Comparison of ENCODE assay signal across 8 mouse cellular contexts in genomic region chr15:88875625-88876081, GRCm38 (mm10). TPM values are rescaled to one million over a fixed set of nuclear protein-coding genes. Genes with fewer than 3 reads are reported as not detected.
DNase-seq lines count a peak whose midpoint lies in the region; ATAC-seq and TF ChIP-seq lines count a peak whose summit lies in the region.
"Had no signal": no experiment of that assay in that cellular context is flagged by ENCODE, and none has a peak within 500 bp of the region (broad histone marks: within the 10 kb centered on the region; RNA-seq: fewer than 3 reads in every experiment).

No protein-coding gene starts in this region.

- ATAC-seq in midbrain, embryonic 12.5 days (ENCODE audit: low FRiP score, low read depth): no peak
- ATAC-seq in midbrain, postnatal 0 days (ENCODE audit: low FRiP score): no peak
- ATAC-seq in heart, embryonic 14.5 days (ENCODE audit: insufficient number of reproducible peaks, insufficient read depth, low FRiP score, low read depth): peak; percentile 55; the same call in 1 of the 2 replicates
- peak; percentile 96 for ATAC-seq in kidney, postnatal 0 days (replicated peaks; ENCODE audit: low FRiP score, low read depth)
- ATAC-seq in stomach, embryonic 16.5 days (ENCODE audit: insufficient read depth, low FRiP score): peak; percentile 69; the same call in 1 of the 2 replicates
- no peak for ATAC-seq in inflammation-experienced regulatory T-cells, adult 6 months
- no peak for ATAC-seq in megakaryocyte progenitor cell, adult 5-6 weeks (replicated peaks; ENCODE audit: poor library complexity)

- H3K4me2 ChIP-seq in midbrain, embryonic 12.5 days (replicated peaks): 0 out of 2 replicates have a peak overlapping the region, but pooled peaks have one; percentile 41
- H3K4me2 ChIP-seq in midbrain, postnatal 0 days (ENCODE audit: low read depth, low read length, poor library complexity, severe bottlenecking): no peak overlapping the region
- no peak overlapping the region for H3K4me2 ChIP-seq in heart, embryonic 14.5 days (ENCODE audit: low read length)
- no peak overlapping the region for H3K4me2 ChIP-seq in kidney, postnatal 0 days (ENCODE audit: low read length)
- H3K4me2 ChIP-seq in stomach, embryonic 16.5 days (ENCODE audit: low read depth, low read length): no peak overlapping the region

- DNase-seq in midbrain, postnatal 0 days (ENCODE audit: low spot score): no peak
- peak; percentile 44 for DNase-seq in kidney, postnatal 0 days (ENCODE audit: low spot score)

- H3K4me1 ChIP-seq in midbrain, embryonic 12.5 days: 0 out of 2 replicates have a peak, but pooled peaks cover 4% of the 10 kb centered on the region
- no peaks in the 10 kb centered on the region for H3K4me1 ChIP-seq in midbrain, postnatal 0 days (ENCODE audit: insufficient read depth, low read length)
- H3K4me1 ChIP-seq in heart, embryonic 14.5 days (ENCODE audit: control insufficient read depth in 2 of 2, insufficient read depth in 2 of 2, low read length in 2 of 2): peaks cover 7 to 10% of the 10 kb centered on the region in 2 experiments
- H3K4me1 ChIP-seq in kidney, postnatal 0 days (replicated peaks; ENCODE audit: insufficient read depth, low read length): peaks cover 7% of the 10 kb centered on the region; the same call in 1 of the 2 replicates
- H3K4me1 ChIP-seq in stomach, embryonic 16.5 days (ENCODE audit: control insufficient read depth, insufficient read depth, low read length): peaks cover 5% of the 10 kb centered on the region

- no peaks in the 10 kb centered on the region for H3K36me3 ChIP-seq in midbrain, embryonic 12.5 days
- H3K36me3 ChIP-seq in midbrain, postnatal 0 days (ENCODE audit: insufficient read depth, low read length): no peaks in the 10 kb centered on the region
- no peaks in the 10 kb centered on the region for H3K36me3 ChIP-seq in heart, embryonic 14.5 days (ENCODE audit: control insufficient read depth, insufficient read depth, low read length)
- no peaks in the 10 kb centered on the region for H3K36me3 ChIP-seq in kidney, postnatal 0 days (ENCODE audit: insufficient read depth, low read length)
- H3K36me3 ChIP-seq in stomach, embryonic 16.5 days (ENCODE audit: control insufficient read depth, insufficient read depth, low read length): no peaks in the 10 kb centered on the region
- H3K36me3 ChIP-seq: hindbrain, embryonic 12.5 days had no signal

- WGBS in midbrain, embryonic 12.5 days: 35% methylated on average over 10 of the region's 10 CpGs
- WGBS in midbrain, postnatal 0 days: 29% methylated on average over 10 of the region's 10 CpGs
- 34% methylated on average over 10 of the region's 10 CpGs for WGBS in heart, embryonic 14.5 days
- 16% methylated on average over 10 of the region's 10 CpGs for WGBS in kidney, postnatal 0 days
- 27% methylated on average over 10 of the region's 10 CpGs for WGBS in stomach, embryonic 16.5 days

- no peaks in the 10 kb centered on the region for H3K9me3 ChIP-seq in midbrain, embryonic 12.5 days
- H3K9me3 ChIP-seq in midbrain, postnatal 0 days (ENCODE audit: low read length): no peaks in the 10 kb centered on the region
- H3K9me3 ChIP-seq in heart, embryonic 14.5 days (ENCODE audit: control insufficient read depth, low read length): no peaks in the 10 kb centered on the region
- no peaks in the 10 kb centered on the region for H3K9me3 ChIP-seq in kidney, postnatal 0 days (replicated peaks; ENCODE audit: low read length)
- no peaks in the 10 kb centered on the region for H3K9me3 ChIP-seq in stomach, embryonic 16.5 days (replicated peaks; ENCODE audit: control insufficient read depth, low read length)
- H3K9me3 ChIP-seq: hindbrain, embryonic 12.5 days had no signal

- no peak for TF ChIP-seq CTCF in midbrain, postnatal 0 days (IDR thresholded peaks at IDR 0.05)
- no peak for TF ChIP-seq CTCF in kidney, postnatal 0 days (IDR thresholded peaks at IDR 0.05; ENCODE audit: low read depth)

- no peak overlapping the region for H3K4me3 ChIP-seq in midbrain, embryonic 12.5 days
- no peak overlapping the region for H3K4me3 ChIP-seq in midbrain, postnatal 0 days (ENCODE audit: low read depth, low read length)
- H3K4me3 ChIP-seq in heart, embryonic 14.5 days (ENCODE audit: control insufficient read depth in 1 of 2, insufficient read depth in 1 of 2, low read depth in 1 of 2, low read length in 2 of 2): no peak overlapping the region
- H3K4me3 ChIP-seq in kidney, postnatal 0 days (replicated peaks; ENCODE audit: low read depth, low read length): no peak overlapping the region
- no peak overlapping the region for H3K4me3 ChIP-seq in stomach, embryonic 16.5 days (replicated peaks; ENCODE audit: low read length)
- H3K4me3 ChIP-seq: hindbrain, embryonic 12.5 days had no signal

- no peak overlapping the region for H3K27ac ChIP-seq in midbrain, embryonic 12.5 days (replicated peaks)
- H3K27ac ChIP-seq in midbrain, postnatal 0 days (ENCODE audit: low read depth, low read length): no peak overlapping the region
- no peak overlapping the region for H3K27ac ChIP-seq in heart, embryonic 14.5 days (replicated peaks in 1 of 2; ENCODE audit: control insufficient read depth in 1 of 2, insufficient read depth in 1 of 2, low read depth in 2 of 2, low read length in 2 of 2)
- H3K27ac ChIP-seq in kidney, postnatal 0 days: peak overlapping the region; percentile 72
- no peak overlapping the region for H3K27ac ChIP-seq in stomach, embryonic 16.5 days (ENCODE audit: low read length)
- H3K27ac ChIP-seq: hindbrain, embryonic 12.5 days had no signal

- peaks cover 22% of the 10 kb centered on the region for H3K27me3 ChIP-seq in midbrain, embryonic 12.5 days
- H3K27me3 ChIP-seq in midbrain, postnatal 0 days (ENCODE audit: insufficient read depth, low read length): no peaks in the 10 kb centered on the region; the same call in 1 of the 2 replicates
- no peaks in the 10 kb centered on the region for H3K27me3 ChIP-seq in heart, embryonic 14.5 days (ENCODE audit: control insufficient read depth, insufficient read depth, low read length)
- H3K27me3 ChIP-seq in kidney, postnatal 0 days (ENCODE audit: insufficient read depth, low read length): no peaks in the 10 kb centered on the region
- H3K27me3 ChIP-seq in stomach, embryonic 16.5 days (ENCODE audit: control insufficient read depth, insufficient read depth, low read length): no peaks in the 10 kb centered on the region; the same call in 1 of the 2 replicates

- no peak overlapping the region; the same call in 1 of the 2 replicates for H3K9ac ChIP-seq in midbrain, embryonic 12.5 days (replicated peaks)
- no peak overlapping the region for H3K9ac ChIP-seq in midbrain, postnatal 0 days (replicated peaks; ENCODE audit: low read length, poor library complexity, severe bottlenecking)
- H3K9ac ChIP-seq in heart, embryonic 14.5 days (ENCODE audit: low read length): no peak overlapping the region
- no peak overlapping the region for H3K9ac ChIP-seq in kidney, postnatal 0 days (ENCODE audit: low read depth, low read length)
- H3K9ac ChIP-seq in stomach, embryonic 16.5 days (ENCODE audit: low read length): no peak overlapping the region
- H3K9ac ChIP-seq: hindbrain, embryonic 12.5 days had no signal

RNA-seq across cellular contexts. Expression of gene Pim3, which starts 13.7 kb away (rescaled TPM):
- 41.4 and 49.3 TPM in 2 replicates for polyA plus RNA-seq in midbrain, embryonic 12.5 days (2016; fragmentation: Nextera tagmentation; extraction: Ambion mirVana)
- 78.0 and 95.4 TPM in 2 replicates for total RNA-seq in midbrain, postnatal 0 days (2014; rRNA removed)
- polyA plus RNA-seq in midbrain, postnatal 0 days (2015; fragmentation: Nextera tagmentation; extraction: Ambion mirVana): 69.1 and 72.5 TPM in 2 replicates
- polyA plus RNA-seq in heart, embryonic 14.5 days (2014; fragmentation: Nextera tagmentation; extraction: Ambion mirVana): 42.3 and 47.1 TPM in 2 replicates
- polyA plus RNA-seq in kidney, postnatal 0 days (2015; fragmentation: Nextera tagmentation; extraction: Ambion mirVana): 83.4 and 88.6 TPM in 2 replicates
- 58.3 and 59.0 TPM in 2 replicates for polyA plus RNA-seq in stomach, embryonic 16.5 days (2015; fragmentation: Nextera tagmentation; extraction: Ambion mirVana)
- polyA plus RNA-seq in inflammation-experienced regulatory T-cells, adult 6 months (2017; shearing (Covaris generic)): 1 to 10 TPM; 3.0 to 4.1 (median 4.0) TPM
- total RNA-seq in megakaryocyte progenitor cell, adult 5-6 weeks (2015): 11.0 and 18.0 TPM in 2 replicates
- total RNA-seq in megakaryocyte progenitor cell, adult 5-6 weeks (2017): 11.1 and 14.3 TPM in 2 replicates

RNA-seq across cellular contexts. Expression of gene Creld2, which starts 56.2 kb away (rescaled TPM):
- 58.8 and 62.5 TPM in 2 replicates for polyA plus RNA-seq in midbrain, embryonic 12.5 days (2016; fragmentation: Nextera tagmentation; extraction: Ambion mirVana)
- 25.4 and 31.5 TPM in 2 replicates for total RNA-seq in midbrain, postnatal 0 days (2014; rRNA removed)
- 38.2 and 41.7 TPM in 2 replicates for polyA plus RNA-seq in midbrain, postnatal 0 days (2015; fragmentation: Nextera tagmentation; extraction: Ambion mirVana)
- 46.3 and 53.1 TPM in 2 replicates for polyA plus RNA-seq in heart, embryonic 14.5 days (2014; fragmentation: Nextera tagmentation; extraction: Ambion mirVana)
- 79.0 and 89.8 TPM in 2 replicates for polyA plus RNA-seq in kidney, postnatal 0 days (2015; fragmentation: Nextera tagmentation; extraction: Ambion mirVana)
- polyA plus RNA-seq in stomach, embryonic 16.5 days (2015; fragmentation: Nextera tagmentation; extraction: Ambion mirVana): 105 and 128 TPM in 2 replicates
- 10 to 100 TPM; 22.9 to 40.9 (median 28.4) TPM for polyA plus RNA-seq in inflammation-experienced regulatory T-cells, adult 6 months (2017; shearing (Covaris generic))
- total RNA-seq in megakaryocyte progenitor cell, adult 5-6 weeks (2015): 65.2 and 68.1 TPM in 2 replicates
- total RNA-seq in megakaryocyte progenitor cell, adult 5-6 weeks (2017): 117 and 124 TPM in 2 replicates

RNA-seq across cellular contexts. Expression of gene Alg12, which starts 56.5 kb away (rescaled TPM):
- 8.3 and 9.3 TPM in 2 replicates for polyA plus RNA-seq in midbrain, embryonic 12.5 days (2016; fragmentation: Nextera tagmentation; extraction: Ambion mirVana)
- 9.3 and 11.5 TPM in 2 replicates for total RNA-seq in midbrain, postnatal 0 days (2014; rRNA removed)
- 5.5 and 7.0 TPM in 2 replicates for polyA plus RNA-seq in midbrain, postnatal 0 days (2015; fragmentation: Nextera tagmentation; extraction: Ambion mirVana)
- polyA plus RNA-seq in heart, embryonic 14.5 days (2014; fragmentation: Nextera tagmentation; extraction: Ambion mirVana): 9.9 and 10.9 TPM in 2 replicates
- polyA plus RNA-seq in kidney, postnatal 0 days (2015; fragmentation: Nextera tagmentation; extraction: Ambion mirVana): 9.8 and 11.2 TPM in 2 replicates
- 13.1 and 14.0 TPM in 2 replicates for polyA plus RNA-seq in stomach, embryonic 16.5 days (2015; fragmentation: Nextera tagmentation; extraction: Ambion mirVana)
- polyA plus RNA-seq in inflammation-experienced regulatory T-cells, adult 6 months (2017; shearing (Covaris generic)): 10 to 100 TPM; 12.8 to 22.4 (median 15.8) TPM
- 10.9 and 18.2 TPM in 2 replicates for total RNA-seq in megakaryocyte progenitor cell, adult 5-6 weeks (2015)
- total RNA-seq in megakaryocyte progenitor cell, adult 5-6 weeks (2017): 7.9 and 10.3 TPM in 2 replicates

Comparison
In these comparisons a context has a peak if more than half of its experiments do, and no peak if none do; other contexts are left out.
1. ATAC-seq: peak in heart, embryonic 14.5 days (single experiment), kidney, postnatal 0 days (single experiment) and stomach, embryonic 16.5 days (single experiment); none in midbrain, embryonic 12.5 days (single experiment), midbrain, postnatal 0 days (single experiment), inflammation-experienced regulatory T-cells, adult 6 months (single experiment) and megakaryocyte progenitor cell, adult 5-6 weeks (single experiment).